In the genomic region with DNA sequence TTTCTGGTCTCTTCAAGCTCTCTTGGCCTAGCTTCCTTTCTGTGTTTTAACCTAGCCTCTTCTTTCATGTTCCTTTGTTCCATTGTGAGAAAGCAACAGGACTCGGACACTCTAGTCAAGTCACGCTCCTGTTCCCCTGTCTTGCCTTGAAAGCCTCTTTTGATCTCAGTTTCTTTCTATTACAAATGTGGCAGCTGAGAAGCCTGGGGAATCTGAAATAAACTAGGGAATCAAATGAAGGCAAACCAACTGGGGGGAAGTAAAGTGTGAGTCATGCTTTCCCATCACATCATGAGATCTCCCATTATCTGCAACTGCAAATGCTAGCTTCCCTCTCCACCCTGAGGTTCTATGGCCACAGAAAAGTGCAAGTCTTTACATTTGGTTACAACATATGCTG, we compare ENCODE assay signal across 21 mouse cellular contexts. TPM values are rescaled to one million over a fixed set of nuclear protein-coding genes. Genes with fewer than 3 reads are reported as not detected.
DNase-seq lines count a peak whose midpoint lies in the region; ATAC-seq lines count a peak whose summit lies in the region.
"Had no signal": no experiment of that assay in that cellular context is flagged by ENCODE, and none has a peak within 500 bp of the region (broad histone marks: within the 10 kb centered on the region; RNA-seq: fewer than 3 reads in every experiment).

No protein-coding gene starts in this region.

- no peaks in the 10 kb centered on the region for H3K4me1 ChIP-seq in hindbrain, embryonic 11.5 days (replicated peaks; ENCODE audit: control insufficient read depth, insufficient read depth, low read length)
- H3K4me1 ChIP-seq in hindbrain, embryonic 13.5 days (replicated peaks), result 0 out of 2 replicates have a peak, but pooled peaks cover 6% of the 10 kb centered on the region
- H3K4me1 ChIP-seq in brown adipose tissue, adult 24 weeks (ENCODE audit: control insufficient read depth, insufficient read depth, insufficient read length, low read length), result no peaks in the 10 kb centered on the region
- H3K4me1 ChIP-seq in midbrain, embryonic 13.5 days (replicated peaks), result peaks cover 8% of the 10 kb centered on the region; the same call in 1 of the 2 replicates
- H3K4me1 ChIP-seq: limb, embryonic 12.5 days had no signal

- peak; percentile 67 for ATAC-seq in hindbrain, embryonic 11.5 days (ENCODE audit: low FRiP score)
- no peak for ATAC-seq in hindbrain, embryonic 13.5 days (ENCODE audit: low FRiP score)
- peak; percentile 70 for ATAC-seq in midbrain, embryonic 13.5 days
- ATAC-seq in erythroid progenitor cell, adult 5-6 weeks (replicated peaks; ENCODE audit: low FRiP score, poor library complexity, severe bottlenecking), result no peak
- ATAC-seq: intestine, postnatal 0 days; liver, postnatal 0 days had no signal

- no peaks in the 10 kb centered on the region for H3K27me3 ChIP-seq in hindbrain, embryonic 11.5 days (ENCODE audit: control insufficient read depth, insufficient read depth, low read length)
- H3K27me3 ChIP-seq in hindbrain, embryonic 13.5 days, result no peaks in the 10 kb centered on the region
- no peaks in the 10 kb centered on the region for H3K27me3 ChIP-seq in midbrain, embryonic 13.5 days
- H3K27me3 ChIP-seq: CH12.LX; limb, embryonic 12.5 days; megakaryocyte, embryonic 14.5 days; neural tube, embryonic 13.5 days had no signal

- H3K36me3 ChIP-seq in hindbrain, embryonic 11.5 days (ENCODE audit: control insufficient read depth, insufficient read depth, low read length), result no peaks in the 10 kb centered on the region
- H3K36me3 ChIP-seq in hindbrain, embryonic 13.5 days, result no peaks in the 10 kb centered on the region
- H3K36me3 ChIP-seq in midbrain, embryonic 13.5 days, result no peaks in the 10 kb centered on the region
- H3K36me3 ChIP-seq: limb, embryonic 12.5 days; neural tube, embryonic 13.5 days had no signal

- H3K9me3 ChIP-seq in hindbrain, embryonic 11.5 days (ENCODE audit: control insufficient read depth, low read length), result no peaks in the 10 kb centered on the region
- H3K9me3 ChIP-seq in hindbrain, embryonic 13.5 days, result no peaks in the 10 kb centered on the region
- no peaks in the 10 kb centered on the region for H3K9me3 ChIP-seq in midbrain, embryonic 13.5 days
- H3K9me3 ChIP-seq: limb, embryonic 12.5 days; megakaryocyte, embryonic 14.5 days; neural tube, embryonic 13.5 days had no signal

- H3K9ac ChIP-seq in hindbrain, embryonic 11.5 days (ENCODE audit: low read depth, low read length), result no peak overlapping the region
- no peak overlapping the region for H3K9ac ChIP-seq in hindbrain, embryonic 13.5 days
- no peak overlapping the region for H3K9ac ChIP-seq in midbrain, embryonic 13.5 days (replicated peaks)
- H3K9ac ChIP-seq: limb, embryonic 12.5 days; liver, postnatal 0 days; neural tube, embryonic 13.5 days had no signal

- peak; percentile 13 for DNase-seq in hindbrain, embryonic 11.5 days (ENCODE audit: low spot score)
- DNase-seq in NIH3T3 (ENCODE audit: low read depth), result peak; percentile 51
- DNase-seq in cerebellum, adult 11-12 months, result no peak
- no peak for DNase-seq in layer of hippocampus, adult 9-11 months
- DNase-seq: adrenal gland, adult 8-10 months; kidney, postnatal 4 days; liver, postnatal 0 days; retina, postnatal 1 day; spleen, adult 18-20 months; thymus, postnatal 4 days had no signal

- no peak overlapping the region for H3K4me3 ChIP-seq in hindbrain, embryonic 11.5 days (ENCODE audit: low read depth, low read length)
- H3K4me3 ChIP-seq in hindbrain, embryonic 13.5 days, result no peak overlapping the region
- no peak overlapping the region for H3K4me3 ChIP-seq in brown adipose tissue, adult 24 weeks (ENCODE audit: insufficient read depth, low read depth, low read length)
- H3K4me3 ChIP-seq in midbrain, embryonic 13.5 days (replicated peaks), result no peak overlapping the region
- H3K4me3 ChIP-seq: limb, embryonic 12.5 days; megakaryocyte, embryonic 14.5 days; neural tube, embryonic 13.5 days had no signal

- no peak overlapping the region for H3K4me2 ChIP-seq in hindbrain, embryonic 11.5 days (replicated peaks; ENCODE audit: low read depth, low read length)
- H3K4me2 ChIP-seq in hindbrain, embryonic 13.5 days, result no peak overlapping the region
- H3K4me2 ChIP-seq in midbrain, embryonic 13.5 days (replicated peaks), result no peak overlapping the region
- H3K4me2 ChIP-seq: limb, embryonic 12.5 days; neural tube, embryonic 13.5 days had no signal

- no peak overlapping the region for H3K27ac ChIP-seq in hindbrain, embryonic 11.5 days (ENCODE audit: low read depth, low read length)
- H3K27ac ChIP-seq in hindbrain, embryonic 13.5 days, result no peak overlapping the region
- H3K27ac ChIP-seq in brown adipose tissue, adult 24 weeks (replicated peaks; ENCODE audit: low read depth, low read length), result peak overlapping the region; percentile 62
- H3K27ac ChIP-seq in midbrain, embryonic 13.5 days, result no peak overlapping the region
- H3K27ac ChIP-seq: limb, embryonic 12.5 days; neural tube, embryonic 13.5 days; stomach, postnatal 0 days had no signal

- 21% methylated on average over 2 of the region's 2 CpGs for whole genome bisulfite sequencing in hindbrain, embryonic 11.5 days
- WGBS in hindbrain, embryonic 13.5 days, result 17% methylated on average over 2 of the region's 2 CpGs
- WGBS in midbrain, embryonic 13.5 days, result 9% methylated on average over 2 of the region's 2 CpGs

RNA-seq across cellular contexts. Expression of gene B430305J03Rik, which starts 31.0 kb away (rescaled TPM):
- not detected in 2 replicates for polyA plus RNA-seq in hindbrain, embryonic 11.5 days (2014; fragmentation: Nextera tagmentation; extraction: Ambion mirVana)
- polyA plus RNA-seq in hindbrain, embryonic 13.5 days (2015; fragmentation: Nextera tagmentation; extraction: Ambion mirVana), result not detected in 2 replicates
- polyA plus RNA-seq in brown adipose tissue, adult 24 weeks (2012; ENCODE audit: insufficient read depth, insufficient read length, missing spikeins), result not detected in 2 replicates
- not detected in 2 replicates for polyA plus RNA-seq in midbrain, embryonic 13.5 days (2015; fragmentation: Nextera tagmentation; extraction: Ambion mirVana)
- not detected in 2 replicates for total RNA-seq in erythroid progenitor cell, adult 5-6 weeks (2015; ENCODE audit: low replicate concordance)
- 0.08 TPM in 1 of 2 replicates, not detected in the other for total RNA-seq in erythroid progenitor cell, adult 5-6 weeks (2017; ENCODE audit: low replicate concordance)
- total RNA-seq: CH12.LX had no signal
- polyA plus RNA-seq: heart, postnatal 0 days; intestine, postnatal 0 days; limb, embryonic 12.5 days; liver, postnatal 0 days; neural tube, embryonic 13.5 days; stomach, postnatal 0 days had no signal

RNA-seq across cellular contexts. Expression of gene Rap2b, which starts 35.3 kb away (rescaled TPM):
- polyA plus RNA-seq in hindbrain, embryonic 11.5 days (2014; fragmentation: Nextera tagmentation; extraction: Ambion mirVana), result 13.4 and 13.8 TPM in 2 replicates
- 11.6 and 12.3 TPM in 2 replicates for polyA plus RNA-seq in hindbrain, embryonic 13.5 days (2015; fragmentation: Nextera tagmentation; extraction: Ambion mirVana)
- 3.0 and 3.2 TPM in 2 replicates for polyA plus RNA-seq in brown adipose tissue, adult 24 weeks (2012; ENCODE audit: insufficient read depth, insufficient read length, missing spikeins)
- 11.9 and 12.0 TPM in 2 replicates for polyA plus RNA-seq in midbrain, embryonic 13.5 days (2015; fragmentation: Nextera tagmentation; extraction: Ambion mirVana)
- total RNA-seq in erythroid progenitor cell, adult 5-6 weeks (2015; ENCODE audit: low replicate concordance), result 1.4 and 1.7 TPM in 2 replicates
- 1.4 and 1.9 TPM in 2 replicates for total RNA-seq in erythroid progenitor cell, adult 5-6 weeks (2017; ENCODE audit: low replicate concordance)
- total RNA-seq: CH12.LX had no signal

Comparison
In these comparisons a context has a peak if more than half of its experiments do, and no peak if none do; other contexts are left out.
1. ATAC-seq: peak in hindbrain, embryonic 11.5 days (single experiment) and midbrain, embryonic 13.5 days (single experiment); none in hindbrain, embryonic 13.5 days (single experiment) and erythroid progenitor cell, adult 5-6 weeks (single experiment).
2. DNase-seq: peak in hindbrain, embryonic 11.5 days (single experiment) and NIH3T3 (single experiment); none in cerebellum, adult 11-12 months (single experiment) and layer of hippocampus, adult 9-11 months (single experiment).